Mouse (Mus musculus) embryonic facial prominence, embryonic 15.5 days (tissue): Measurements from ENCODE around the gene 1700025G04Rik. TPM values are rescaled to one million over a fixed set of nuclear protein-coding genes. Genes with fewer than 3 reads are reported as not detected.
A peak's percentile ranks its signal among the peaks of the same experiment; 100 is the strongest.

Source experiments
- ATAC-seq: fragments of 200-750 bp; cut with Nextera tagmentation; 2 replicates; pipeline ENCODE4 v1.8.0; 2017; ENCODE audit warnings: low read depth, moderate TSS enrichment; ENCODE audit not compliant: insufficient number of reproducible peaks, low FRiP score, low TSS enrichment
- H3K27ac ChIP-seq: fragments of 300-500 bp; sonication (generic); replicated peaks from 2 replicates; pipeline ENCODE4 v1.5.1; 2015; ENCODE audit warnings: mild to moderate bottlenecking, inconsistent platforms
- H3K27me3 ChIP-seq: fragments of 300-500 bp; sonication (generic); 2 replicates; pipeline ENCODE4 v1.6.1; 2015; ENCODE audit warnings: inconsistent platforms
- H3K36me3 ChIP-seq: fragments of 300-500 bp; sonication (generic); 2 replicates; pipeline ENCODE4 v1.6.1; 2015; ENCODE audit warnings: mild to moderate bottlenecking, inconsistent platforms
- H3K4me1 ChIP-seq: fragments of 300-500 bp; sonication (generic); 2 replicates; pipeline ENCODE4 v1.6.1; 2015; ENCODE audit warnings: inconsistent platforms
- H3K4me2 ChIP-seq: fragments of 300-500 bp; sonication (generic); replicated peaks from 2 replicates; pipeline ENCODE4 v1.6.1; 2015; ENCODE audit warnings: mild to moderate bottlenecking, inconsistent platforms
- H3K4me3 ChIP-seq: fragments of 300-500 bp; sonication (generic); replicated peaks from 2 replicates; pipeline ENCODE4 v1.5.1; 2015; ENCODE audit warnings: mild to moderate bottlenecking, inconsistent platforms
- H3K9ac ChIP-seq: fragments of 300-500 bp; sonication (generic); 2 replicates; pipeline ENCODE4 v1.6.1; 2015; ENCODE audit warnings: inconsistent platforms
- H3K9me3 ChIP-seq: fragments of 300-500 bp; sonication (generic); replicated peaks from 2 replicates; pipeline ENCODE4 v1.6.1; 2016; ENCODE audit warnings: inconsistent platforms
- WGBS: fragments of 180-500 bp; shearing (Covaris S2); methylation state at CpG from one replicate; pipeline ENCODE4 v1.1.7; 2015; 5-methylcytosine and 5-hydroxymethylcytosine counted together
- polyA plus RNA-seq: library from polyadenylated mRNA; unstranded; fragments of >200 nt; fragmentation: Nextera tagmentation; extraction: Ambion mirVana; gene quantifications from 2 replicates; pipeline ENCODE4 v1.2.1, GENCODE M21; 2015

1700025G04Rik gene
- polyA plus RNA-seq, 1 experiment from 2014 or later: 44.9 TPM

DNA sequence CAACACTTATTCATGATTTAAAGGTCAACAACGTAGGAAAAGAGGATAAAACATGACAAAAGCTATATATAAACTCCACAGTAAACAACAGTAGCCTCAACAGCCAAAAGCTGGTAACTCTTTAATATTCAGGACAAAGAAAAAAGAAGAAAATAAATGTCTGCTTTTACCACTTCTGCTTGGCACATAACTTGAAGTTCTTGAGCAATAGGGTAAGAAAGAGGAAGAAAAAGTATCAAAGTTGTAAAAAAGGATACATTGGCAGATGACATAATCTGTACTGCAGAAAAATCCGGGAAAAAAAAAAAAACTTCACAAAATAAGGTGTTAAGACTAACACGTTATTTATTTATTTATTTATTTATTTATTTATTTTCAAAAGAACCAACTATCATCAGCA lies 131.5 kb downstream of the 1700025G04Rik start:
- no peak for ATAC-seq
- no peak overlapping the region for H3K27ac ChIP-seq
- WGBS: 73% methylated on average over 3 of the region's 3 CpGs
- no peaks in the 10 kb centered on the region for H3K36me3 ChIP-seq
- H3K4me1 ChIP-seq: peaks cover 29% of the 10 kb centered on the region
- H3K9me3 ChIP-seq: no peaks in the 10 kb centered on the region
- no peak overlapping the region for H3K4me3 ChIP-seq
- no peak overlapping the region for H3K9ac ChIP-seq
- no peak overlapping the region for H3K4me2 ChIP-seq
- H3K27me3 ChIP-seq: no peaks in the 10 kb centered on the region

DNA sequence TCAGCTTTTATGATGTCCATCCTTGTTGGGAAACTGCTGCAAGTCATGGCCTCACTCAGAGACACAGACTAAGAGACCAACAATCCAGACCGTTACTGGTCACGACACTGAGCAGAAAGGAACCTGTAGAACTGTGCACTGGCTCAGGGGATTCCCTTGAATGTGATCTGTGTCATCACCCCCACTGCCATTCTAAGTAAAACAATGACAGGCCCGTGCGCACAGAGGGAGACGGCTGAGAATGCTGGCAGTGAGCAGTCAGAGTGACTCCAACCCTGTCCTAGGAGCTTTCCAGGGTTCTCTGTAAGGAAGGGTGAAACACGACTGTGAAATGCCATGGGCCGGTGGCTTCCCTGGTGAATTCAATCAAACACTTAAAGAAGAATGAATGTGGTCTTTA lies 132.3 kb downstream of the 1700025G04Rik start:
- 37% methylated on average over 7 of the region's 7 CpGs for WGBS
- no peaks in the 10 kb centered on the region for H3K9me3 ChIP-seq
- H3K9ac ChIP-seq: no peak overlapping the region
- no peaks in the 10 kb centered on the region for H3K36me3 ChIP-seq
- H3K4me2 ChIP-seq: no peak overlapping the region
- H3K27ac ChIP-seq: no peak overlapping the region
- no peak for ATAC-seq
- no peaks in the 10 kb centered on the region for H3K27me3 ChIP-seq
- peaks cover 31% of the 10 kb centered on the region for H3K4me1 ChIP-seq
- H3K4me3 ChIP-seq: no peak overlapping the region

DNA sequence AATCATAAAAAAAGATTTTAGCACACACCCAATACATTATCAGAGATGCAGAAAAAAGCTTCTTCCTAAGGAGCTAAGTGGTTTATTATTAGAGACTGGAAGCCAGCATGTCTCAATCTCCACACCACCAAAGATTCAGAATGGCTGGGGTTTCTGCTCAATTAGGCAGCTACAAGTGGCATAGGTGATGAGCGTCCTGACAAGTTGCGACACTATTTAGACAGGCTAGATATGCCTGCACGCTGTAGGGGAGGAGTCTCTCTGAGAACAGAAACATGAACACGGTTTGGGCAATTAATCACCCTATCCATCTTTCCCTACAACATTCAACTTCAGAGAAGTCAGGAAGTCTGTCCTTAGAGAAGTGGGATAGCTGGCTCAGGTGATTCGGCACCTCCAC lies 134.1 kb downstream of the 1700025G04Rik start:
- ATAC-seq: no peak
- Histone ChIP-seq H3K27me3 (no peaks in the 10 kb centered on the region), H3K9me3 (no peaks in the 10 kb centered on the region), H3K4me1 (peaks cover 24% of the 10 kb centered on the region), H3K9ac (no peak overlapping the region), H3K27ac (no peak overlapping the region), H3K36me3 (no peaks in the 10 kb centered on the region), H3K4me2 (no peak overlapping the region), H3K4me3 (no peak overlapping the region)
- 65% methylated on average over 5 of the region's 5 CpGs for WGBS

- H3K27ac ChIP-seq: peak overlapping the region; percentile 22; the same call in 1 of the 2 replicates
- no peak overlapping the region; the same call in 1 of the 2 replicates for H3K4me2 ChIP-seq
- no peaks in the 10 kb centered on the region for H3K9me3 ChIP-seq
- H3K9ac ChIP-seq: no peak overlapping the region
- peak; percentile 43; the same call in 1 of the 2 replicates for ATAC-seq
- no peaks in the 10 kb centered on the region for H3K27me3 ChIP-seq
- no peaks in the 10 kb centered on the region for H3K36me3 ChIP-seq
- WGBS: 16% methylated on average over 7 of the region's 7 CpGs
- peaks cover 21% of the 10 kb centered on the region for H3K4me1 ChIP-seq
- H3K4me3 ChIP-seq: no peak overlapping the region
These were observed 136.4 kb downstream of the 1700025G04Rik start for GRCm38 (mm10) chr1:151953563-151953962.

DNA sequence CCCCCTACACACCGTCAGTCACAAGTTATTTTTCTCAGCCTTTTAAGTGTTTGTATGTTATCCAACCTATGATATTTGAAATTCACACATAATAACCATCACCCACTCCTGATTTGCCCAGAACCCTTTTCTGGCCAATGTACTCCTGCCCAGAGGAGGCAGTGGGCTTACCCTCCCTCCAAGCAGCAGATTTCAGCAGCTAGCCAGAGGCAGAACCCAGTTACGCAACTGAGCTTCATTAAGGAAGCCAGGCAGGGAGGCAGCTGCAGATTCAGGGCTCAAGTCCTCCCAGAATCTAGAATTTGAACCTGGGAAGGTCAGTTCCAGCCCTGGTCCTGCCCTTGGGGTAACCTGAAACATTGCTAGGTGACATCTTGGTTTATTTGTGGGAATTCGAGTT lies 141.9 kb downstream of the 1700025G04Rik start:
- ATAC-seq: no peak
- 44% methylated on average over 3 of the region's 3 CpGs for WGBS
- peaks cover 30% of the 10 kb centered on the region for H3K4me1 ChIP-seq
- H3K9ac ChIP-seq: no peak overlapping the region
- no peaks in the 10 kb centered on the region for H3K36me3 ChIP-seq
- no peaks in the 10 kb centered on the region for H3K9me3 ChIP-seq
- H3K4me3 ChIP-seq: no peak overlapping the region
- H3K4me2 ChIP-seq: no peak overlapping the region
- no peaks in the 10 kb centered on the region for H3K27me3 ChIP-seq
- H3K27ac ChIP-seq: no peak overlapping the region; the same call in 1 of the 2 replicates

- Histone ChIP-seq H3K4me2 (no peak overlapping the region), H3K4me3 (no peak overlapping the region), H3K27ac (no peak overlapping the region; the same call in 1 of the 2 replicates), H3K9me3 (no peaks in the 10 kb centered on the region), H3K4me1 (peaks cover 28% of the 10 kb centered on the region), H3K27me3 (no peaks in the 10 kb centered on the region), H3K36me3 (no peaks in the 10 kb centered on the region), H3K9ac (no peak overlapping the region)
- no peak for ATAC-seq
- WGBS: 36% methylated on average over 4 of the region's 4 CpGs
These were observed 142.4 kb downstream of the 1700025G04Rik start for GRCm38 (mm10) chr1:151947571-151947970.

- Histone ChIP-seq H3K9me3 (no peaks in the 10 kb centered on the region), H3K4me1 (peaks cover 36% of the 10 kb centered on the region), H3K4me3 (no peak overlapping the region), H3K27ac (no peak overlapping the region; the same call in 1 of the 2 replicates), H3K4me2 (no peak overlapping the region), H3K27me3 (no peaks in the 10 kb centered on the region), H3K36me3 (no peaks in the 10 kb centered on the region), H3K9ac (no peak overlapping the region)
- no peak for ATAC-seq
- WGBS: 33% methylated on average over 10 of the region's 10 CpGs
These were observed 145.3 kb downstream of the 1700025G04Rik start for GRCm38 (mm10) chr1:151944457-151945223.

- Histone ChIP-seq H3K4me2 (no peak overlapping the region), H3K36me3 (no peaks in the 10 kb centered on the region), H3K4me3 (no peak overlapping the region), H3K4me1 (peaks cover 35% of the 10 kb centered on the region), H3K27me3 (no peaks in the 10 kb centered on the region), H3K9ac (no peak overlapping the region), H3K27ac (no peak overlapping the region), H3K9me3 (no peaks in the 10 kb centered on the region)
- no peak for ATAC-seq
- 55% methylated on average over 8 of the region's 8 CpGs for WGBS
These were observed 146.2 kb downstream of the 1700025G04Rik start for GRCm38 (mm10) chr1:151943681-151944237.

DNA sequence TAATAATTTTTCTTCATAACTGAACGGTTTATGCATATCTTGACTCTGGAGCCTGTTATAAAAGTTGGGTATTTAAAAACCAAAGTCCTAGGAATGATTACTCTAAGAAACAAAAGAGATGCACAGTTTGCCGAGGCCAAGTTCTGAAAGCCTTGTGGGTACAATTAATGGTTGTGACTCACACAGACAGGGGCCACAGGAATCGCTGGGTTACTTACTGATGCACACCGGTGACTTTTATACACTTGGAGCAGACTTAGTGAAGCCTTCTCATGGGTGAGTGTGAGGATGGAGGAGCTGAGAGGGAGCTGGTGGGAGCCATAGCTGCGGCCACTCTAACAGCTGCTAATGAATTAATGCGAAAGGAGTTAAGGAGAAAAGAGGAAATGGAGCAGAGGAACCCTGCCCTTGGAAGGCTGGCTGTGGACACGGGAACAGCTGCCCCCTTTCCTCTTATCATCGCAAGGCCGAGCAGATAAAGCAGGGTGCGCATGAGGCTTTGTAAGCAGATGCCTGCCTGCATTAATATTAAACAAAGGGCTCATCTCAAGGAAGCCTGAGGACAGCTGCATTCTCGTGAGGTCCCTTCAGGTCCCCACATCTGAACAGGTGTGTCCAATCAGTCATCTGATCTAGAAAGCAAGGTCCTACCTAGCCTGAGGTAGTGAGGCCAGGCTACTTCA lies 146.8 kb downstream of the 1700025G04Rik start:
- peaks cover 31% of the 10 kb centered on the region for H3K4me1 ChIP-seq
- H3K27me3 ChIP-seq: no peaks in the 10 kb centered on the region
- no peak overlapping the region for H3K4me3 ChIP-seq
- no peak overlapping the region for H3K9ac ChIP-seq
- H3K27ac ChIP-seq: no peak overlapping the region
- 66% methylated on average over 11 of the region's 11 CpGs for WGBS
- no peaks in the 10 kb centered on the region for H3K36me3 ChIP-seq
- ATAC-seq: no peak
- H3K9me3 ChIP-seq: no peaks in the 10 kb centered on the region
- no peak overlapping the region for H3K4me2 ChIP-seq

- Histone ChIP-seq H3K9ac (no peak overlapping the region), H3K4me2 (no peak overlapping the region), H3K27me3 (no peaks in the 10 kb centered on the region), H3K4me3 (no peak overlapping the region), H3K9me3 (no peaks in the 10 kb centered on the region), H3K4me1 (peaks cover 21% of the 10 kb centered on the region; the same call in 1 of the 2 replicates), H3K27ac (no peak overlapping the region), H3K36me3 (no peaks in the 10 kb centered on the region)
- ATAC-seq: no peak
- WGBS: 52% methylated on average over 8 of the region's 8 CpGs
These were observed 149.9 kb downstream of the 1700025G04Rik start for GRCm38 (mm10) chr1:151939987-151940386.

DNA sequence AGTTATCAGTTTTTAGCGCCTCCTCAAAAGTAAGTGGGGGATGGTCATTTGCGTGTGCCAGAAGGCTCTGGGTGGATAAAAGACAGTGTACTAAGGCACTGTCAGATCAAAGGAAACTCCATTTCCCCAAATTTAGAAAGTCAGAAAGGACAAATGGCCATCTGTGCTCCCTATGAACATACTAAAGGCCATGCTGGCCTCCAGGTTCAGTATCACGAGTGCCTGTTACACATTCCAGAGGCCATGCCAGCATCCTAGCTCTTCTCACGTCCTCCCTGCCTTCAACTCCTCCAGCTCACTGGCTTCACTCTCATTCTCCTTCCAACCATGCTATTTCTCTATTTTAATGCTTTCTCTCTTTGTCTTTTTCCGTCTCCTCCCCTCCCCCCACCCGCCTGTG lies 150.4 kb downstream of the 1700025G04Rik start:
- Histone ChIP-seq H3K4me2 (no peak overlapping the region), H3K36me3 (no peaks in the 10 kb centered on the region), H3K4me1 (peaks cover 19% of the 10 kb centered on the region; the same call in 1 of the 2 replicates), H3K9ac (no peak overlapping the region), H3K4me3 (no peak overlapping the region), H3K27ac (no peak overlapping the region), H3K9me3 (no peaks in the 10 kb centered on the region), H3K27me3 (no peaks in the 10 kb centered on the region)
- no peak for ATAC-seq
- 57% methylated on average over 6 of the region's 6 CpGs for WGBS
